Mouse (Mus musculus): ENCODE results near the gene Btrc. TPM values are rescaled to one million over a fixed set of nuclear protein-coding genes. Genes with fewer than 3 reads are reported as not detected.
A peak's percentile ranks its signal among the peaks of the same experiment; 100 is the strongest.
"Not testable (repeated sequence)": the region's sequence is repeated elsewhere in the genome, so short reads cannot be mapped to it uniquely, and the experiment has no call there.

Gene Btrc
- polyA plus RNA-seq, 1 experiment from 2014 or later: 15.0 TPM

DNA sequence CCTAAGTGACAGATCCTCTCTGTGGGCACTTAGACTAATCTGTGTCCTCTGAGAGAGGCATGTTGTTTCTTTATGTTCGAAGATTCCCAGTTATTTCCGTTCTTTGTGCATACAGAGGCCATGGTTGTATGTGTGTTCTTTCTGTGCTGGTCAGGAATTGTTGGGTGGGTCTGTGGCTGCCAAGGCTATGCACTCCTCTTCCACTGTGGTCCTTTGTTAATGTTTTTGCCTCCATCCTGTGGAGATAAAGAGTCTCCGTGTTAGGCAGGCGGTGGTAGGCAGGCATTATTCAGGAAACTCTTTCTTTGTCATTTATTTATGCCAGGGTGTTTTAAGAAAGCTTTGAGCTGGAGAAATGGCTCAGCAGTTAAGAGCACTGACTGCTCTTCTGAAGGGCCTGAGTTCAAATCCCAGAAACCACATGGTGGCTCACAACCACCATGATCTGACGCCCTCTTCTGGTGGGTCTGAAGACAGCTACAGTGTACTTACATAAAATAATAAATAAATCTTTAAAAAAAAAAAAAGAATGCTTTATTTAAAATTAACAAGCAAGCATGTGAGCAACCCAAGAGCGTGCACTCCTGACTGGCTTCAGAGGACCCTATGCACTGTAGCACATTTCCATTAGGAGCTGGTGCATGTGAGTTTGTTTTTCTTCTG, 67.6 kb downstream of the Btrc start:
- TF ChIP-seq EP300 (optimal IDR thresholded peaks at IDR 0.05) (no peak), CTCF (IDR thresholded peaks at IDR 0.05; ENCODE audit: low read depth) (peak; percentile 34; the same call in 1 of the 2 replicates)
- DNase-seq (ENCODE audit: low spot score): no peak

DNA sequence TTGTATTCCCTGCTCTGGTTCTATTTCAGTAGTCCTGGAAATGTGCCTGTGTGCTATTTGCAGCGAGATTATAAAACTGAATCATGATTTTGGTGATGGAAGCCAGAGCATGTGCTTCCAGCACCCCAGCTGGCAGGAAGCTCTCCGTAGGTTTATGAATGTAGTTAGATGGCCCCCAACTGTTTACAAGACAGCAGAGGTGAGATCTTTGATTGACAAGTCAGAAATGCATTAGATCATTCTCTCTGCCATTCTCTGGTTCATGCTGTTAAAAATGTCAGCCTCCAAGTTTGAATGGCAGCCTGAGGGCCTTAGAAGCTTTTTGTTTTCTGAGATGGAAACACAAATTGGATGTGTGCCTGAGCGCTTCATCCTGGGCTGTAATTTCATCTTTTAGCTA, 68.8 kb downstream of the Btrc start:
- ATAC-seq (ENCODE audit: low FRiP score, low TSS enrichment) (no peak), DNase-seq (ENCODE audit: low spot score) (no peak)
- Histone ChIP-seq H3K36me3 (ENCODE audit: control insufficient read depth, insufficient read depth, low read length) (no peaks in the 10 kb centered on the region), H3K4me3 (ENCODE audit: low read depth, low read length) (no peak overlapping the region), H3K9ac (ENCODE audit: low read length) (no peak overlapping the region), H3K27me3 (ENCODE audit: control insufficient read depth, insufficient read depth, low read length) (no peaks in the 10 kb centered on the region), H3K4me2 (replicated peaks; ENCODE audit: low read depth) (no peak overlapping the region), H3K27ac (replicated peaks) (no peak overlapping the region), H3K9me3 (ENCODE audit: control insufficient read depth, low read length) (no peaks in the 10 kb centered on the region), H3K4me1 (replicated peaks; ENCODE audit: control insufficient read depth, insufficient read depth) (no peaks in the 10 kb centered on the region)
- WGBS: 55% methylated on average over 3 of the region's 3 CpGs
- no peak for TF ChIP-seq EP300 (optimal IDR thresholded peaks at IDR 0.05)
- no peak for TF ChIP-seq CTCF (IDR thresholded peaks at IDR 0.05; ENCODE audit: low read depth)

More for the DNA sequence above, 67.6 kb downstream of the Btrc start:
- Histone ChIP-seq H3K36me3 (ENCODE audit: control insufficient read depth, insufficient read depth, low read length) (no peaks in the 10 kb centered on the region), H3K9me3 (ENCODE audit: control insufficient read depth, low read length) (no peaks in the 10 kb centered on the region), H3K4me3 (ENCODE audit: low read depth, low read length) (no peak overlapping the region), H3K4me2 (replicated peaks; ENCODE audit: low read depth) (no peak overlapping the region), H3K27ac (replicated peaks) (no peak overlapping the region), H3K4me1 (replicated peaks; ENCODE audit: control insufficient read depth, insufficient read depth) (no peaks in the 10 kb centered on the region), H3K27me3 (ENCODE audit: control insufficient read depth, insufficient read depth, low read length) (no peaks in the 10 kb centered on the region), H3K9ac (ENCODE audit: low read length) (no peak overlapping the region)
- 76% methylated on average over 6 of the region's 6 CpGs for WGBS
- ATAC-seq (ENCODE audit: low FRiP score, low TSS enrichment): no peak

DNA sequence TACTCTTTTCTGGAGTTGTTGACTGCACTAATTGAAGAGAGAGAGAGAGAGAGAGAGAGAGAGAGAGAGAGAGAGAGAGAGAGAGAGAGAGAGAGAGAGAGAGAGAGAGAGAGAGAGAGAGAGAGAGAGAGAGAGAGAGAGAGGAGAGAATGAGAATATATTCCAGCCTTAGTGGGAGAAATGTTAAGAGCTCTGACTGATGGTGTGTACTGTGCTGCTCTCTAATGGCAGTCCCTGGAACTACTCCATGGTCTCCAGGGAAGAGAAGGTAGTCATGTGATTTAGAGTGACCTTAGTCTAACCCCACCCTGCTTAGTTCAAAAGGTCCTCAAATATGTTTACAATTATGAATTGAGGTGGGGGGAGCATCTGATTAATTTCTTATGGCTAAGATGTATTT, 72.5 kb downstream of the Btrc start:
- not testable (repeated sequence) for H3K27ac ChIP-seq (replicated peaks); H3K36me3 ChIP-seq (ENCODE audit: control insufficient read depth, insufficient read depth, low read length); H3K27me3 ChIP-seq (ENCODE audit: control insufficient read depth, insufficient read depth, low read length); H3K4me2 ChIP-seq (replicated peaks; ENCODE audit: low read depth); H3K9ac ChIP-seq (ENCODE audit: low read length); H3K4me3 ChIP-seq (ENCODE audit: low read depth, low read length); H3K4me1 ChIP-seq (replicated peaks; ENCODE audit: control insufficient read depth, insufficient read depth); H3K9me3 ChIP-seq (ENCODE audit: control insufficient read depth, low read length)
- DNase-seq (ENCODE audit: low spot score): peak; percentile 74
- TF ChIP-seq CTCF (IDR thresholded peaks at IDR 0.05; ENCODE audit: low read depth): peak; percentile 87
- peak; percentile 83 for ATAC-seq (ENCODE audit: low FRiP score, low TSS enrichment)

DNA sequence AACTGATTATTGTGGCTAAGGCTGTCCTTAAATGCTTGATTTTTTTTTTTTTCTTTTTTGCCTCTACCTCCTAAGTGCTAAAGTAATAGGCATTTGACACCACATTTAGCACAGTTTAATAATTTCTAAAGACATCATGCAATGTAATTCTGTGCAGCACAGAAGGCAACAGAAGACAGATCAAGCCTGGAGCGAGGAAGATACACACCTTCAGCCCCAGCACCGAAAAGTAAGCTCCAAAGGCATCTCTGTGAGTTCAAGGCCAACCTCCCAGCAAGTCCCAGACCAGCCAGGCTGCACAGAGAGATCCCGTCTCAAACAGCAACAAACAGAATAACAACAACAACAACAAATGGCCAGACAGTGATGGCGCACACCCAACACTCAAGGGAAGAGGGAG, 73.6 kb downstream of the Btrc start:
- WGBS: 88% methylated on average over 4 of the region's 4 CpGs

DNA sequence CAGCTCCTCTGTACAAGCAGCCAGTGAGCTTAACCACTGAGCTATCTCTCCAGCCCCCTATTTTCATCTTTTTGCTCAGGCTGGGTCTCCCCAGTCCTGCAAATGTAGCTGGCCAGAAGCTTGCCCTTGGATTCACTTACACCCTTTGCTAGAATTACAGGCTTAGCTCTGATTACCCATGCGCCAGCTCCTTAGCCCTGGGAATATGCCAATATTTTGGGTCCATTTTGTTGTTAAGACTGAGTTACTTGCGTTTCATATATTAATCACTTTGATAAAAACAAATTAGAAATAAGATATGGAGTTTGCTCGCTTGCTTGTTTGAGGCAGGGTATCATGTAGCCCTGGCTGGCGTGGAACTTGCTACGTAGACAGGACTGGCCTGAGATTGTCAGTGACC, 74.7 kb downstream of the Btrc start:
- H3K4me3 ChIP-seq (ENCODE audit: low read depth, low read length): no peak overlapping the region
- no peaks in the 10 kb centered on the region for H3K27me3 ChIP-seq (ENCODE audit: control insufficient read depth, insufficient read depth, low read length)
- H3K4me2 ChIP-seq (replicated peaks; ENCODE audit: low read depth): no peak overlapping the region
- H3K9ac ChIP-seq (ENCODE audit: low read length): no peak overlapping the region
- TF ChIP-seq CTCF (IDR thresholded peaks at IDR 0.05; ENCODE audit: low read depth) (no peak), EP300 (optimal IDR thresholded peaks at IDR 0.05) (no peak)
- ATAC-seq (ENCODE audit: low FRiP score, low TSS enrichment) (no peak), DNase-seq (ENCODE audit: low spot score) (no peak)
- H3K36me3 ChIP-seq (ENCODE audit: control insufficient read depth, insufficient read depth, low read length): no peaks in the 10 kb centered on the region
- no peak overlapping the region for H3K27ac ChIP-seq (replicated peaks)
- H3K9me3 ChIP-seq (ENCODE audit: control insufficient read depth, low read length): no peaks in the 10 kb centered on the region
- H3K4me1 ChIP-seq (replicated peaks; ENCODE audit: control insufficient read depth, insufficient read depth): no peaks in the 10 kb centered on the region
- WGBS: 90% methylated on average over 5 of the region's 5 CpGs

More for the DNA sequence above, 73.6 kb downstream of the Btrc start:
- H3K9ac ChIP-seq (ENCODE audit: low read length): no peak overlapping the region
- no peaks in the 10 kb centered on the region for H3K36me3 ChIP-seq (ENCODE audit: control insufficient read depth, insufficient read depth, low read length)
- H3K4me1 ChIP-seq (replicated peaks; ENCODE audit: control insufficient read depth, insufficient read depth): no peaks in the 10 kb centered on the region
- no peak overlapping the region for H3K4me2 ChIP-seq (replicated peaks; ENCODE audit: low read depth)
- H3K27ac ChIP-seq (replicated peaks): no peak overlapping the region
- no peak overlapping the region for H3K4me3 ChIP-seq (ENCODE audit: low read depth, low read length)
- TF ChIP-seq EP300 (optimal IDR thresholded peaks at IDR 0.05): no peak
- TF ChIP-seq CTCF (IDR thresholded peaks at IDR 0.05; ENCODE audit: low read depth): no peak
- ATAC-seq (ENCODE audit: low FRiP score, low TSS enrichment): no peak
- no peaks in the 10 kb centered on the region for H3K27me3 ChIP-seq (ENCODE audit: control insufficient read depth, insufficient read depth, low read length)
- no peaks in the 10 kb centered on the region for H3K9me3 ChIP-seq (ENCODE audit: control insufficient read depth, low read length)
- no peak for DNase-seq (ENCODE audit: low spot score)

DNA sequence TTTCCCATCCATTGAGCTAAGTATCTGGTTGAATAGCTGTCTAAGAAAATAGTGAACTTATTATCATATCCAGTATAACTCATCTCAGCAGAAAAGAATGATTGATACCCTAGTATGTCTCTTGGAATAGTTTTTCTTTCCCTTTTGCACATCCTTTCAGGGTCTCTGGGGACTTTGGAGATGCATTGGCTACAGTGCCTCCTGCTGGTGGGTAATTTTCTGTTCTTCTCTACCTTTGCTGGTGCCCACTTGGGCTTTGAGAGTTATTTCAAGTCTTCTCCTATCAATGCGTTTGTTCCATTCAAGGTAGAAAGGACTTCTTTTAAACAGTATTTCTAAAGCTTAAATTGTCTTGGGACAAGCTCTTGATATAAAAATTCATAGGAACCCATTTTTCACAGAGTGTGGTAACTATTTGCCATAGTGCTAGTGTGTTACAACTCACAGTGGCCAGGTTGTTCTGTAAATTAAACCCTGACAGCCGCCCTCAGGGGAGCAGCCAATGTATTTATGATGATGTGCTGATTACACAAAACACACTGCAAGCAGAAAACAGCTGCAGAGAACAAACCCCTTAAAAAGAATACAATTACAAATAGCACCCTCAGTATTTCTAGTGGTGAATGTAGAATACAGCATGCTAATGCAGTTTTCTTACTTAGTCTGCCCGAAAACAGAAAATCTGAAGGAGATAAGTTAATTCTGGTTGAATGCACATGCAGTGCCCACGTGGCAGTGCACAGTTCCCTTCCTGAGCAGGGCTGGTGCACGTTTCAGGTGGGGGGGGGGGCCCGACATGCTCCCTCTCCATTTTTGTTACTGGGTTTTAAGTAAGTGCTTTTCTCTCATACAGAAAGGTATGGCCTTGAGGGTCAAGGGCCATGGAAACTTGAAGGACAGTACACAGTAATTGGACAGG, 75.7 kb downstream of the Btrc start:
- Histone ChIP-seq H3K9ac (ENCODE audit: low read length) (no peak overlapping the region), H3K4me3 (ENCODE audit: low read depth, low read length) (no peak overlapping the region), H3K4me1 (replicated peaks; ENCODE audit: control insufficient read depth, insufficient read depth) (no peaks in the 10 kb centered on the region), H3K4me2 (replicated peaks; ENCODE audit: low read depth) (no peak overlapping the region), H3K27ac (replicated peaks) (no peak overlapping the region), H3K9me3 (ENCODE audit: control insufficient read depth, low read length) (no peaks in the 10 kb centered on the region), H3K36me3 (ENCODE audit: control insufficient read depth, insufficient read depth, low read length) (no peaks in the 10 kb centered on the region), H3K27me3 (ENCODE audit: control insufficient read depth, insufficient read depth, low read length) (no peaks in the 10 kb centered on the region)
- TF ChIP-seq CTCF (IDR thresholded peaks at IDR 0.05; ENCODE audit: low read depth): peak; percentile 59
- TF ChIP-seq EP300 (optimal IDR thresholded peaks at IDR 0.05): no peak
- DNase-seq (ENCODE audit: low spot score) (no peak), ATAC-seq (ENCODE audit: low FRiP score, low TSS enrichment) (no peak)
- 70% methylated on average over 6 of the region's 6 CpGs for WGBS
